Mouse (Mus musculus) heart, adult 2 months (tissue): ENCODE data around the gene Cycs.

ENCODE experiments used
- CTCF ChIP-seq: fragments of 200-600 bp; IDR thresholded peaks from 2 replicates; pipeline ENCODE4 v1.8.1; 2022; ENCODE audit warnings: antibody characterized with exemption, mild to moderate bottlenecking, moderate library complexity
- EP300 ChIP-seq: fragments of 200-500 bp; IDR thresholded peaks from 2 replicates; pipeline ENCODE4 v1.6.1; 2011; ENCODE audit warnings: low read depth, low read length, control low read depth; ENCODE audit not compliant: insufficient read depth
- POLR2A ChIP-seq: fragments of 200-500 bp; IDR thresholded peaks from 2 replicates; pipeline ENCODE4 v1.6.1; 2011; ENCODE audit warnings: mild to moderate bottlenecking, low read depth, low read length, control low read depth; ENCODE audit not compliant: insufficient read depth

- no peak for TF ChIP-seq CTCF
- no peak for TF ChIP-seq POLR2A
- TF ChIP-seq EP300, result no peak
Observed at GRCm38 (mm10) chr6:50529194-50529593, 37.1 kb downstream of the Cycs start.
